Mouse (Mus musculus): ENCODE measurements around the gene Crybg1. TPM values are rescaled to one million over a fixed set of nuclear protein-coding genes. Genes with fewer than 3 reads are reported as not detected.

Gene Crybg1
- polyA plus RNA-seq, 1 experiment from 2014 or later: 0.37 TPM

- WGBS: 2% methylated on average over 11 of the region's 11 CpGs
- Histone ChIP-seq H3K27me3 (peaks cover 54% of the 10 kb centered on the region), H3K27ac (no peak overlapping the region), H3K4me3 (peak overlapping the region; percentile 70), H3K9me3 (no peaks in the 10 kb centered on the region), H3K4me2 (peak overlapping the region; percentile 84), H3K4me1 (peaks cover 33% of the 10 kb centered on the region), H3K9ac (peak overlapping the region; percentile 55), H3K36me3 (no peaks in the 10 kb centered on the region)
- ATAC-seq (ENCODE audit: borderline replicate concordance, extremely low read depth, low FRiP score, low TSS enrichment): no peak
Measured at GRCm38 (mm10) chr10:44002995-44003524, 145.6 kb downstream of the Crybg1 start.

DNA sequence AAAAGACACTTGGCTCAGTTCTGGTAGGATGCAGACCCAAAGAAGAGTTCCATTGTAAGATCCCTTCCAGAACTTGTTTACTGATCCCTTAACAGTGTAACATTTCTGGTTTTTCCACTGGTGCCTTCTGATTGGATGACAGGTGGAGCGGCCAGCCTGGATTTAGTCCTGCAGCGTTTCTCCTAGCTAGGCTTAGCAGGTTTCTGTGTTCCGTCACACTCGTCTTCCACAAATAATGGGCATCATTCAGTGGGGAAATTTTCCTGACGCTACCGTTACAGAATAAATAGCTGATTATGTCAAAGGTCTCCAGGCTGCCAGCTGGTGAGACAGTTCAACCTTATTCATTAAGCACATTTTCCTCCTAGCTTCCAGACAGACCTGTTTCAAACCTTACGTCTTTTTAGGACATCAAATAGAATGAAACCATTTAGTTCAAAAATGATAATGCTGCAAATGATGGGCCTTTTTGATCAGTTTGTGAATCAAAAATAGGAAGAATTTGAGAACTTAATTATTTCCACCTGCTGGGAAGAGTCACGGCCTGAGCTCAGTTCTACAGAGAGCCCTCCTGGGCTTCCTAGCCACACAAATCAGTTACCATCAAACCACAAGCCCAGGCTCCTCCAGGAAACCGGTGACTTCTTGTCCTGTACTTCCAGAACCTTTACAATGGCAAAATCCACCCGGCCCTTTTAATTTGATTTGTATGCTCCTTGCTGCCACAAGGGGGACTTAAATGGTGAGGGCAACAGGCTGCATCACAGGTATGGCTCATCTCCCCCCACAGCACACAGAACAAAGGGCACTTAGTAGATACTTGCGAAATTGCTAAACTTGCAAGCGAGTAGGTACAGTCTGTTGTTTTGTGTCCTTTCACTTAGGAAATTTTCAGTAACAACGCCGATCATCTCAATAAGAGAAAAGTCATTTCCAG lies 146.4 kb downstream of the Crybg1 start:
- Histone ChIP-seq H3K9me3 (no peaks in the 10 kb centered on the region), H3K4me2 (peak overlapping the region; percentile 84), H3K27ac (no peak overlapping the region), H3K9ac (no peak overlapping the region), H3K27me3 (peaks cover 54% of the 10 kb centered on the region), H3K4me1 (peaks cover 33% of the 10 kb centered on the region), H3K36me3 (no peaks in the 10 kb centered on the region), H3K4me3 (no peak overlapping the region)
- 25% methylated on average over 14 of the region's 14 CpGs for WGBS
- no peak for ATAC-seq (ENCODE audit: borderline replicate concordance, extremely low read depth, low FRiP score, low TSS enrichment)

- peaks cover 23% of the 10 kb centered on the region for H3K4me1 ChIP-seq
Measured at GRCm38 (mm10) chr10:44000156-44000865, 148.3 kb downstream of the Crybg1 start.

DNA sequence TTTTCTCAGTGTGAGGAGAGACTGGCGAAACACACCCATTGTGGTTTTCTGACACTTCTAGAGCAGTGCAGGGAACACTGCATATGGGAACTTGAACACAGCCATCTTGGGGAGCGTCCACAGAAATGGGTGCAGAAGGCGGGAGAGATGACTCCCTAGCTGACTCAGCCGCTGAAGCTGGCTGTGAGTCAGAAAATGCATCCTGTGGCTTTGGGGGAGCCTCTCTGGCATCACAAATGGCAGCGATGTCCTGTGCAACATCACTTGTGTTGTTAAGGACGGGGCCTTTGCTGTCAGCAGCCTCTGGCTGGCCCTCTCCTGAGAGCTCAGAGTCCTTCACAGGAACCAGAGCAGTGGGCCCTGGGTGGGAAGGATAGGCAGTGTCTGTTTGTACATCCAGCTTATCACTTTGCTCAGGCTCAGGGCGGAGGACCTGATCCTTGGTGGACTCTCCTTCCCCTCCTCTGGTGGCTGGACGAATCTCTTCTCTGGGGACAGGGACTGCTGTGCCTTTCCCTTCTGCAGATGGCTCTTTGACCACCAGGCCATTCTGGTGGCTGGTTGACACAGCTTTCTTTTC lies 150.1 kb downstream of the Crybg1 start:
- Histone ChIP-seq H3K9ac (no peak overlapping the region), H3K27ac (no peak overlapping the region), H3K4me2 (no peak overlapping the region), H3K4me3 (no peak overlapping the region), H3K27me3 (peaks cover 26% of the 10 kb centered on the region), H3K4me1 (peaks cover 14% of the 10 kb centered on the region), H3K36me3 (no peaks in the 10 kb centered on the region), H3K9me3 (no peaks in the 10 kb centered on the region)
- no peak for ATAC-seq (ENCODE audit: borderline replicate concordance, extremely low read depth, low FRiP score, low TSS enrichment)
- WGBS: 80% methylated on average over 8 of the region's 8 CpGs

More at GRCm38 (mm10) chr10:44000156-44000865, 148.3 kb downstream of the Crybg1 start:
- H3K4me2 ChIP-seq: no peak overlapping the region
- H3K4me3 ChIP-seq: no peak overlapping the region
- H3K9ac ChIP-seq: no peak overlapping the region
- H3K27ac ChIP-seq: no peak overlapping the region
- peaks cover 43% of the 10 kb centered on the region for H3K27me3 ChIP-seq
- WGBS: 30% methylated on average over 2 of the region's 2 CpGs
- H3K9me3 ChIP-seq: no peaks in the 10 kb centered on the region
- H3K36me3 ChIP-seq: no peaks in the 10 kb centered on the region
- ATAC-seq (ENCODE audit: borderline replicate concordance, extremely low read depth, low FRiP score, low TSS enrichment): no peak

- H3K4me3 ChIP-seq: no peak overlapping the region
- no peak for ATAC-seq (ENCODE audit: borderline replicate concordance, extremely low read depth, low FRiP score, low TSS enrichment)
- H3K36me3 ChIP-seq: no peaks in the 10 kb centered on the region
- peaks cover 8% of the 10 kb centered on the region; the same call in 1 of the 2 replicates for H3K4me1 ChIP-seq
- no peaks in the 10 kb centered on the region for H3K9me3 ChIP-seq
- H3K4me2 ChIP-seq: no peak overlapping the region
- H3K9ac ChIP-seq: no peak overlapping the region
- peaks cover 21% of the 10 kb centered on the region for H3K27me3 ChIP-seq
- H3K27ac ChIP-seq: no peak overlapping the region
- 60% methylated on average over 9 of the region's 9 CpGs for WGBS
Measured at GRCm38 (mm10) chr10:43998023-43998422, 150.6 kb downstream of the Crybg1 start.

DNA sequence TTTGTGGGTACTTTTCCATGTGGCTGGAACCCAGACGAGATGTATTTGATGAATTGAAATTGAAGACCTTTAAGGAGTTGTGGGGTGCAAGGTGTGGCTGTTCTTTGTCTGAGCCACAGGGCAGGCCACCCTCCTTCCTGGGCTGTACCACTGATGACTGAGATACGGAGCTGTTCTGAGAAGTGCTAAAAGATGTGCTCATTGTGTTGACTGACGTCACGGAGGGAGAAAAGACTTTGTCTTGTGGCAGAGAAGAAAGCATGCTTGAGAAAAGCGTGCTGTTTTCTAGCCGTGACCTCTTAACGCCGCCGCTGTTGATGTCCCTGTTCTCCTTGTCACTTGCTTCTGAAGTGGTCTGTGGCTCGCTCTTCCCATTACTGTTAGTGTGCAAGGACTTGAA lies 151.4 kb downstream of the Crybg1 start:
- no peak for ATAC-seq (ENCODE audit: borderline replicate concordance, extremely low read depth, low FRiP score, low TSS enrichment)
- Histone ChIP-seq H3K36me3 (no peaks in the 10 kb centered on the region), H3K9me3 (no peaks in the 10 kb centered on the region), H3K27me3 (peaks cover 13% of the 10 kb centered on the region), H3K27ac (no peak overlapping the region), H3K4me2 (no peak overlapping the region), H3K4me1 (0 out of 2 replicates have a peak, but pooled peaks cover 4% of the 10 kb centered on the region), H3K9ac (no peak overlapping the region), H3K4me3 (no peak overlapping the region)
- 81% methylated on average over 10 of the region's 10 CpGs for WGBS

DNA sequence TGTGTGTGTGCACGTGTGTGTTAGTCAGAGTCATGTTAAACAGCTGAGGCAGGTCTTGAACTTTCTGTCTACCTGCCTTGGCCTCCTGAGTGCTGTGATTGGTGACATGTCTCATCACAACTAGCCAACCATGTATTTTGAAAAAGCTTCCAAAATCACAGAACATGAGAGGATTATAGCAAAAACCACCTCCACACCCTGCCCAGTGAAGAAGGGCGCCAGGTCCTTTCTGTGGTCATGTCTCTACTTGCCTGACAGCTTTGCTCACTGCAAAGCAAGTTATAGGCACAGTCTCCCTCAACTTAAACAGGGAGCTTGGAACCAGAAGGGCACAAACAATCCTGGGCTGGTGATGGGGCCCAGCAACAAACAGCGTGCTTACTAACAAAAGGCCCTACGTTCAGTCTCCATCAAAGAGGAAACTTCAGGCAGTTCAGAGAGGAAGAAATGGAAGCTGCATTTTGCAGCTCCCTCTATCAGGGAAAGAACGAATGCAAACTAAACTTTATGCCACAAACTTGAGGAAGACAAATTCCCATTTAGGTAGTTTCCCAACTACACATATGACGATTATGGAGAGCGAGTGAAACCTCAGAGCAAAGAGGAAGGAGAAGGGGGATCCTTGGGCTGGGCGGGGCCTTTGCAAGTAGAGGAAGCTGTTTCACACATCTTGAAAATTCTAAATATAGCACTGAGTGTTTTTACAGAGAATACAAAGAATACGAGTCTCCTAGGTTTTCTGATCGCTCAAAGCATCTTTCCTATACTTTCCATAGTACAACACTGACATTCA lies 152.6 kb downstream of the Crybg1 start:
- Histone ChIP-seq H3K9me3 (no peaks in the 10 kb centered on the region), H3K4me1 (0 out of 2 replicates have a peak, but pooled peaks cover 4% of the 10 kb centered on the region), H3K9ac (no peak overlapping the region), H3K36me3 (no peaks in the 10 kb centered on the region), H3K27ac (no peak overlapping the region), H3K27me3 (peaks cover under 1% of the 10 kb centered on the region), H3K4me2 (no peak overlapping the region), H3K4me3 (no peak overlapping the region)
- ATAC-seq (ENCODE audit: borderline replicate concordance, extremely low read depth, low FRiP score, low TSS enrichment): no peak
- 67% methylated on average over 10 of the region's 10 CpGs for WGBS

- 38% methylated on average over 6 of the region's 6 CpGs for WGBS
- ATAC-seq (ENCODE audit: borderline replicate concordance, extremely low read depth, low FRiP score, low TSS enrichment): no peak
- no peak overlapping the region for H3K9ac ChIP-seq
- H3K9me3 ChIP-seq: no peaks in the 10 kb centered on the region
- H3K27ac ChIP-seq: no peak overlapping the region
- H3K4me1 ChIP-seq: no peaks in the 10 kb centered on the region
- H3K27me3 ChIP-seq: no peaks in the 10 kb centered on the region
- no peaks in the 10 kb centered on the region for H3K36me3 ChIP-seq
- H3K4me2 ChIP-seq: no peak overlapping the region
- no peak overlapping the region for H3K4me3 ChIP-seq
Measured at GRCm38 (mm10) chr10:43993198-43993597, 155.5 kb downstream of the Crybg1 start.

DNA sequence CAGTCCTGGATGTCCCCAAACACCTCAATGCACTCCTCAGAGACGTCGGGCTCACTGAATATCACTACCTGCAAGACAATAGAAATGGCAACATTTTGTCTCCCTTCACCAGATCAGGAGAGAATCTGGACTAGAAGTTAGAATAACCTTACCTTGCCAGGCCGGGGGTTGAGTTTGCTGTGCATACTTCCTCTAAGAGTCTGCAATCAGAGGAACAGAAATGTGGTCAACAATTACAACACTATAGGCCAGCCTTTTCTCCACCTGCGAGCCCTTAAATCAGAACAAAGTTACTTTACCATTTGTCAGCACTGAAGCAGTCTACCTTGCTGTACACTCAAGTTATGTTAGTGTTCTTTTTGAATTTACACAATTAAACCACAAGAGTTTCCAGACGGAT lies 156.1 kb downstream of the Crybg1 start:
- WGBS: 67% methylated on average over 5 of the region's 5 CpGs
- no peak overlapping the region for H3K9ac ChIP-seq
- H3K36me3 ChIP-seq: no peaks in the 10 kb centered on the region
- no peak for ATAC-seq (ENCODE audit: borderline replicate concordance, extremely low read depth, low FRiP score, low TSS enrichment)
- H3K9me3 ChIP-seq: no peaks in the 10 kb centered on the region
- H3K27me3 ChIP-seq: no peaks in the 10 kb centered on the region
- no peak overlapping the region for H3K4me3 ChIP-seq
- H3K27ac ChIP-seq: no peak overlapping the region
- H3K4me1 ChIP-seq: no peaks in the 10 kb centered on the region
- H3K4me2 ChIP-seq: no peak overlapping the region

DNA sequence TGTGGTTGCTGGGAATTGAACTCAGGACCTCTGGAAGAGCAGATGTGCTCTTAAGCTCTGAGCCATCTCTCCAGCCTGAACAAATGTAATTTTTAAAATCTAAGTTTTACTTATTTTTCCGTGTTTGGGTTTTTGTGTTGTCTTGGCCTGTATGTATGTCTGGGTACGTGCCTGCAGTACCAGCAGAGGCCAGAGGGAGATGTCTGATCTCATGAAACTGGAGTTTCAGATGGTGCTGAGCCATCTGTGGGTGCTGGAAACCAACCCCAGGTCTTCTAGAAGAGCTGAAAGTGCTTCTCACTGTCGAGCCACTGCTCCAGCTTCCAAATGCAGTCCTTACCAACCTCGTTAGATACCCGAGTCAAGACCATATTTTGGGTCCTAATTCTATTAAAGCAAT lies 157.4 kb downstream of the Crybg1 start:
- no peaks in the 10 kb centered on the region for H3K36me3 ChIP-seq
- H3K4me3 ChIP-seq: no peak overlapping the region
- WGBS: 92% methylated on average over 5 of the region's 5 CpGs
- no peak overlapping the region for H3K27ac ChIP-seq
- H3K4me1 ChIP-seq: no peaks in the 10 kb centered on the region
- no peaks in the 10 kb centered on the region for H3K9me3 ChIP-seq
- no peaks in the 10 kb centered on the region for H3K27me3 ChIP-seq
- H3K9ac ChIP-seq: no peak overlapping the region
- no peak for ATAC-seq (ENCODE audit: borderline replicate concordance, extremely low read depth, low FRiP score, low TSS enrichment)
- H3K4me2 ChIP-seq: no peak overlapping the region

- Histone ChIP-seq H3K27ac (no peak overlapping the region), H3K27me3 (no peaks in the 10 kb centered on the region), H3K9ac (no peak overlapping the region), H3K9me3 (no peaks in the 10 kb centered on the region), H3K36me3 (no peaks in the 10 kb centered on the region), H3K4me1 (no peaks in the 10 kb centered on the region), H3K4me3 (no peak overlapping the region), H3K4me2 (no peak overlapping the region)
- no peak for ATAC-seq (ENCODE audit: borderline replicate concordance, extremely low read depth, low FRiP score, low TSS enrichment)
- 93% methylated on average over 2 of the region's 2 CpGs for WGBS
Measured at GRCm38 (mm10) chr10:43983866-43984265, 164.8 kb downstream of the Crybg1 start.
